ENCODE assay signal across 1 mouse cellular context in genomic region chr11:46373071-46374030, GRCm38 (mm10).
TF ChIP-seq lines count a peak whose summit lies in the region.

No protein-coding gene starts in this region.

TF ChIP-seq in CH12.LX, 34 proteins besides CTCF, POLR2A, EP300 and RAD21:
- TF ChIP-seq GABPA (IDR thresholded peaks at IDR 0.05; ENCODE audit: insufficient replicate concordance, low read depth, low read length) (no peak), TBP (conservative IDR thresholded peaks at IDR 0.05; ENCODE audit: low read depth, low read length) (peak; percentile 80), HCFC1 (IDR thresholded peaks at IDR 0.05; ENCODE audit: low read depth, low read length) (no peak), USF1 (IDR thresholded peaks at IDR 0.05; ENCODE audit: low read depth, low read length) (no peak), TCF12 (IDR thresholded peaks at IDR 0.05; ENCODE audit: low read depth, low read length) (peak; percentile 66; the same call in 1 of the 2 replicates), CHD1 (IDR thresholded peaks at IDR 0.05; ENCODE audit: low read depth, low read length) (no peak; the same call in 1 of the 2 replicates), KAT2A (IDR thresholded peaks at IDR 0.05; ENCODE audit: insufficient replicate concordance, low read length) (no peak), CHD2 (IDR thresholded peaks at IDR 0.05; ENCODE audit: low read length) (peak; percentile 97), MAX (IDR thresholded peaks at IDR 0.05; ENCODE audit: low read length) (peak; percentile 26; the same call in 1 of the 2 replicates), MXI1 (IDR thresholded peaks at IDR 0.05; ENCODE audit: low read depth, low read length) (peak; percentile 53; the same call in 1 of the 2 replicates), MAZ (IDR thresholded peaks at IDR 0.05; ENCODE audit: low read depth, low read length) (no peak), POLR2AphosphoS2 (IDR thresholded peaks at IDR 0.05; ENCODE audit: low read depth, low read length) (no peak), JUND (conservative IDR thresholded peaks at IDR 0.05; ENCODE audit: low read depth, low read length) (peak; percentile 67), MAFK (IDR thresholded peaks at IDR 0.05; ENCODE audit: insufficient replicate concordance, low read length) (no peak), ELF1 (IDR thresholded peaks at IDR 0.05; ENCODE audit: low read depth, low read length) (peak; percentile 51; the same call in 1 of the 2 replicates), USF2 (conservative IDR thresholded peaks at IDR 0.05; ENCODE audit: low read depth, low read length) (no peak), SIN3A (IDR thresholded peaks at IDR 0.05; ENCODE audit: low read length) (0 out of 2 replicates have a peak, but pooled peaks have one; percentile 61), JUN (IDR thresholded peaks at IDR 0.05; ENCODE audit: insufficient read depth, low read depth, low read length) (no peak), PAX5 (IDR thresholded peaks at IDR 0.05; ENCODE audit: low read length) (no peak), ZMIZ1 (IDR thresholded peaks at IDR 0.05; ENCODE audit: low read depth, low read length) (no peak), ZNF384 (IDR thresholded peaks at IDR 0.05; ENCODE audit: low read depth, low read length) (peak; percentile 23; the same call in 1 of the 2 replicates), UBTF (IDR thresholded peaks at IDR 0.05; ENCODE audit: low read depth, low read length) (no peak), BHLHE40 (IDR thresholded peaks at IDR 0.05; ENCODE audit: low read depth, low read length) (peak; percentile 76), IRF4 (IDR thresholded peaks at IDR 0.05; ENCODE audit: low read depth, low read length) (peak; percentile 98), ZKSCAN1 (IDR thresholded peaks at IDR 0.05; ENCODE audit: borderline replicate concordance, low read depth, low read length) (no peak), RCOR1 (conservative IDR thresholded peaks at IDR 0.05; ENCODE audit: low read depth, low read length) (no peak), ZC3H11A (IDR thresholded peaks at IDR 0.05; ENCODE audit: low read depth, low read length) (no peak), NELFE (IDR thresholded peaks at IDR 0.05; ENCODE audit: low read depth, low read length) (0 out of 2 replicates have a peak, but pooled peaks have one; percentile 14), MYC (IDR thresholded peaks at IDR 0.05; ENCODE audit: low read depth, low read length) (peak; percentile 60), NRF1 (IDR thresholded peaks at IDR 0.05; ENCODE audit: low read depth, low read length) (no peak), E2F4 (IDR thresholded peaks at IDR 0.05; ENCODE audit: insufficient replicate concordance, low read depth, low read length) (no peak), ETS1 (conservative IDR thresholded peaks at IDR 0.05; ENCODE audit: low read depth, low read length) (peak; percentile 85), MEF2A (IDR thresholded peaks at IDR 0.05; ENCODE audit: borderline replicate concordance, low read depth, low read length) (0 out of 2 replicates have a peak, but pooled peaks have one; percentile 68), SMC3 (IDR thresholded peaks at IDR 0.05; ENCODE audit: low read depth, low read length) (no peak)
